Mouse (Mus musculus): ENCODE measurements around the gene Hcn3. TPM values are rescaled to one million over a fixed set of nuclear protein-coding genes. Genes with fewer than 3 reads are reported as not detected.

Hcn3 gene
- polyA plus RNA-seq, 1 experiment from 2014 or later, result 0.19 TPM

GRCm38 (mm10) chr3:89203142-89203514 lies 43.1 kb upstream of the Hcn3 start:
- peak overlapping the region; percentile 77 for H3K4me2 ChIP-seq (replicated peaks; ENCODE audit: low read depth, low read length)
- peak overlapping the region; percentile 46 for H3K9ac ChIP-seq (replicated peaks; ENCODE audit: low read depth)
- TF ChIP-seq EP300 (IDR thresholded peaks at IDR 0.05) (no peak), CTCF (IDR thresholded peaks at IDR 0.05) (no peak)
- DNase-seq (ENCODE audit: low spot score) (no peak), ATAC-seq (no peak)
- peaks cover 23% of the 10 kb centered on the region for H3K36me3 ChIP-seq (ENCODE audit: insufficient read depth, low read length)
- no peak overlapping the region for H3K27ac ChIP-seq (ENCODE audit: low read length)
- no peaks in the 10 kb centered on the region for H3K27me3 ChIP-seq (replicated peaks; ENCODE audit: insufficient read depth, low read length)
- 31% methylated on average over 5 of the region's 5 CpGs for WGBS
- no peaks in the 10 kb centered on the region for H3K9me3 ChIP-seq (ENCODE audit: low read length)
- H3K4me1 ChIP-seq (ENCODE audit: insufficient read depth, low read depth, low read length), result peaks cover 4% of the 10 kb centered on the region; the same call in 1 of the 2 replicates
- peak overlapping the region; percentile 46 for H3K4me3 ChIP-seq (ENCODE audit: low read depth, low read length)

- H3K4me1 ChIP-seq (ENCODE audit: insufficient read depth, low read depth, low read length), result peaks cover 4% of the 10 kb centered on the region; the same call in 1 of the 2 replicates
- no peaks in the 10 kb centered on the region for H3K27me3 ChIP-seq (replicated peaks; ENCODE audit: insufficient read depth, low read length)
- peaks cover 16% of the 10 kb centered on the region for H3K36me3 ChIP-seq (ENCODE audit: insufficient read depth, low read length)
- peak within 1 kb of the TSS; percentile 46 for H3K4me3 ChIP-seq (ENCODE audit: low read depth, low read length)
- ATAC-seq, result peak; percentile 93
- WGBS, result 23% methylated on average over 13 of the region's 13 CpGs
- peak; percentile 77 for TF ChIP-seq EP300 (IDR thresholded peaks at IDR 0.05)
- TF ChIP-seq CTCF (IDR thresholded peaks at IDR 0.05), result no peak
- DNase-seq (ENCODE audit: low spot score), result peak; percentile 94
- no peak within 1 kb of the TSS for H3K27ac ChIP-seq (ENCODE audit: low read length)
- H3K9me3 ChIP-seq (ENCODE audit: low read length), result no peaks in the 10 kb centered on the region
- peak within 1 kb of the TSS; percentile 46 for H3K9ac ChIP-seq (replicated peaks; ENCODE audit: low read depth)
- H3K4me2 ChIP-seq (replicated peaks; ENCODE audit: low read depth, low read length), result peak within 1 kb of the TSS; percentile 77
Observed at GRCm38 (mm10) chr3:89202253-89203141, 42.5 kb upstream of the Hcn3 start, which contains the start of gene Gba. Gene Gba, plus strand, starts transcription at chr3:89202928.

- Histone ChIP-seq H3K9ac (replicated peaks; ENCODE audit: low read depth) (no peak overlapping the region), H3K4me1 (ENCODE audit: insufficient read depth, low read depth, low read length) (peaks cover 4% of the 10 kb centered on the region; the same call in 1 of the 2 replicates), H3K36me3 (ENCODE audit: insufficient read depth, low read length) (0 out of 2 replicates have a peak, but pooled peaks cover 4% of the 10 kb centered on the region), H3K4me3 (ENCODE audit: low read depth, low read length) (no peak overlapping the region), H3K9me3 (ENCODE audit: low read length) (no peaks in the 10 kb centered on the region), H3K4me2 (replicated peaks; ENCODE audit: low read depth, low read length) (no peak overlapping the region), H3K27me3 (replicated peaks; ENCODE audit: insufficient read depth, low read length) (no peaks in the 10 kb centered on the region), H3K27ac (ENCODE audit: low read length) (no peak overlapping the region)
- 56% methylated on average over 3 of the region's 3 CpGs for WGBS
- TF ChIP-seq CTCF (IDR thresholded peaks at IDR 0.05) (no peak), EP300 (IDR thresholded peaks at IDR 0.05) (no peak)
- ATAC-seq (no peak), DNase-seq (ENCODE audit: low spot score) (peak; percentile 43)
Observed at GRCm38 (mm10) chr3:89199839-89200238, 39.8 kb upstream of the Hcn3 start.

GRCm38 (mm10) chr3:89195979-89196877 lies 36.2 kb upstream of the Hcn3 start:
- Histone ChIP-seq H3K4me1 (ENCODE audit: insufficient read depth, low read depth, low read length) (no peaks in the 10 kb centered on the region), H3K36me3 (ENCODE audit: insufficient read depth, low read length) (no peaks in the 10 kb centered on the region), H3K4me3 (ENCODE audit: low read depth, low read length) (peak overlapping the region; percentile 47), H3K9me3 (ENCODE audit: low read length) (no peaks in the 10 kb centered on the region), H3K4me2 (replicated peaks; ENCODE audit: low read depth, low read length) (peak overlapping the region; percentile 68), H3K27me3 (replicated peaks; ENCODE audit: insufficient read depth, low read length) (no peaks in the 10 kb centered on the region), H3K27ac (ENCODE audit: low read length) (peak overlapping the region; percentile 82), H3K9ac (replicated peaks; ENCODE audit: low read depth) (peak overlapping the region; percentile 41)
- no peak for TF ChIP-seq EP300 (IDR thresholded peaks at IDR 0.05)
- TF ChIP-seq CTCF (IDR thresholded peaks at IDR 0.05), result peak; percentile 75
- ATAC-seq, result peak; percentile 98
- peak; percentile 97 for DNase-seq (ENCODE audit: low spot score)
- WGBS, result 7% methylated on average over 33 of the region's 33 CpGs

- H3K4me3 ChIP-seq (ENCODE audit: low read depth, low read length), result no peak overlapping the region
- no peak overlapping the region for H3K27ac ChIP-seq (ENCODE audit: low read length)
- 92% methylated on average over 2 of the region's 2 CpGs for WGBS
- H3K9ac ChIP-seq (replicated peaks; ENCODE audit: low read depth), result no peak overlapping the region
- no peak for ATAC-seq
- no peak for TF ChIP-seq EP300 (IDR thresholded peaks at IDR 0.05)
- TF ChIP-seq CTCF (IDR thresholded peaks at IDR 0.05), result peak; percentile 63
- DNase-seq (ENCODE audit: low spot score), result peak; percentile 51
- no peaks in the 10 kb centered on the region for H3K27me3 ChIP-seq (replicated peaks; ENCODE audit: insufficient read depth, low read length)
- H3K9me3 ChIP-seq (ENCODE audit: low read length), result no peaks in the 10 kb centered on the region
- H3K4me2 ChIP-seq (replicated peaks; ENCODE audit: low read depth, low read length), result no peak overlapping the region
- no peaks in the 10 kb centered on the region for H3K4me1 ChIP-seq (ENCODE audit: insufficient read depth, low read depth, low read length)
- H3K36me3 ChIP-seq (ENCODE audit: insufficient read depth, low read length), result no peaks in the 10 kb centered on the region
Observed at GRCm38 (mm10) chr3:89193853-89194252, 33.9 kb upstream of the Hcn3 start.

GRCm38 (mm10) chr3:89193351-89193750 lies 33.4 kb upstream of the Hcn3 start:
- WGBS, result 76% methylated on average over 1 of the region's 1 CpGs

More at GRCm38 (mm10) chr3:89193351-89193750, 33.4 kb upstream of the Hcn3 start:
- Histone ChIP-seq H3K27ac (ENCODE audit: low read length) (no peak overlapping the region), H3K4me2 (replicated peaks; ENCODE audit: low read depth, low read length) (no peak overlapping the region), H3K4me1 (ENCODE audit: insufficient read depth, low read depth, low read length) (no peaks in the 10 kb centered on the region), H3K27me3 (replicated peaks; ENCODE audit: insufficient read depth, low read length) (no peaks in the 10 kb centered on the region), H3K9me3 (ENCODE audit: low read length) (no peaks in the 10 kb centered on the region), H3K4me3 (ENCODE audit: low read depth, low read length) (no peak overlapping the region), H3K36me3 (ENCODE audit: insufficient read depth, low read length) (no peaks in the 10 kb centered on the region), H3K9ac (replicated peaks; ENCODE audit: low read depth) (no peak overlapping the region)
- ATAC-seq, result no peak
- TF ChIP-seq EP300 (IDR thresholded peaks at IDR 0.05) (no peak), CTCF (IDR thresholded peaks at IDR 0.05) (peak; percentile 44)
- DNase-seq (ENCODE audit: low spot score), result no peak

Measured in lung, postnatal 0 days (tissue).